Comparison of ENCODE assay signal across 16 mouse cellular contexts in the genomic region with DNA sequence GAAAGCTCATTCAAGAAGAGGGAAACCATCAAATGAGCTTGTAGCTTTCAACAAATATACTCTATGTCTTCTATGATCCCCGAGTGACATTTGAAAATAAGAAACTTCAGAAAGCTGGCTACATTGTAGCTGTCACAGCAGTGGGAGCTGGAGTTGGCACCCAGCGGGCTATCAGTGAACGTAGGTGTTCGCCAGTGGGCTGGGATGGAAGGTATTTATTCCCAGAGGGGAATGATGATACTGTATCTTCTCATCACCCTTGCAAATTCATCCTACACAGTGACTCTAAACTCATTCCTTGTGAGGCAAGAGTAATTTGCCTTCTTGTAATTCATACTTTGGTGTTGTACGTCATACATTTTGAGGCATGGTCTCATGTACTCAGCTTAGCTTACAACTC.
"Had no signal": no experiment of that assay in that cellular context is flagged by ENCODE, and none has a peak within 500 bp of the region (broad histone marks: within the 10 kb centered on the region; RNA-seq: fewer than 3 reads in every experiment).

No protein-coding gene starts in this region.

- ATAC-seq: hindbrain, embryonic 16.5 days; inflammation-experienced regulatory T-cells, adult 6 months; intestine, embryonic 15.5 days; intestine, postnatal 0 days had no signal

- DNase-seq: gastrocnemius, adult 2 months; gastrocnemius, postnatal 10 days; gastrocnemius, postnatal 25 days; heart, adult 18-20 months; heart, postnatal 10 days; heart, postnatal 4 days; kidney, adult 18-20 months; kidney, adult 8-10 months; kidney, postnatal 10 days; kidney, postnatal 25 days; kidney, postnatal 4 days; liver had no signal
